Mouse (Mus musculus) liver, embryonic 16.5 days (tissue): ENCODE results near the gene Mcam. TPM values are rescaled to one million over a fixed set of nuclear protein-coding genes. Genes with fewer than 3 reads are reported as not detected.

ENCODE experiments used
- ATAC-seq: fragments of 200-750 bp; cut with Nextera tagmentation; 2 replicates; pipeline ENCODE4 v1.8.0; 2017; ENCODE audit warnings: low read depth, mild to moderate bottlenecking, moderate number of reproducible peaks, moderate library complexity
- H3K27ac ChIP-seq: fragments of 300-500 bp; sonication (generic); 2 replicates; pipeline ENCODE4 v1.5.1; 2014; ENCODE audit warnings: mild to moderate bottlenecking, low read length
- H3K27me3 ChIP-seq: fragments of 300-500 bp; sonication (generic); 2 replicates; pipeline ENCODE4 v1.6.1; 2014; ENCODE audit warnings: low read depth, low read length, mixed read lengths; ENCODE audit not compliant: control insufficient read depth, insufficient read depth
- H3K36me3 ChIP-seq: fragments of 300-500 bp; sonication (generic); 2 replicates; pipeline ENCODE4 v1.6.1; 2014; ENCODE audit warnings: mild to moderate bottlenecking; ENCODE audit not compliant: control insufficient read depth, insufficient read depth
- H3K4me1 ChIP-seq: fragments of 300-500 bp; sonication (generic); 2 replicates; pipeline ENCODE4 v1.6.1; 2014; ENCODE audit warnings: low read depth, low read length, mixed read lengths; ENCODE audit not compliant: control insufficient read depth
- H3K4me2 ChIP-seq: fragments of 300-500 bp; sonication (generic); 2 replicates; pipeline ENCODE4 v1.6.1; 2014; ENCODE audit warnings: low read depth, low read length, mixed read lengths
- H3K4me3 ChIP-seq: fragments of 300-500 bp; sonication (generic); 2 replicates; pipeline ENCODE4 v1.5.1; 2014; ENCODE audit warnings: low read depth, mild to moderate bottlenecking, low read length
- H3K9ac ChIP-seq: fragments of 300-500 bp; sonication (generic); 2 replicates; pipeline ENCODE4 v1.6.1; 2014; ENCODE audit warnings: low read depth, low read length
- H3K9me3 ChIP-seq: fragments of 300-500 bp; sonication (generic); replicated peaks from 2 replicates; pipeline ENCODE4 v1.6.1; 2016; ENCODE audit warnings: low read length; ENCODE audit not compliant: control insufficient read depth
- WGBS: fragments of 180-500 bp; shearing (Covaris S2); extraction: QIAGEN DNeasy Blood & Tissue Kit; methylation state at CpG from one replicate; pipeline ENCODE4 v1.1.7; 2014; ENCODE audit not compliant: insufficient replicate concordance; 5-methylcytosine and 5-hydroxymethylcytosine counted together
- polyA plus RNA-seq: library from polyadenylated mRNA; unstranded; fragments of >200 nt; fragmentation: Nextera tagmentation; extraction: Ambion mirVana; gene quantifications from 2 replicates; pipeline ENCODE4 v1.2.1, GENCODE M21; 2015

The Mcam gene
- polyA plus RNA-seq, 1 experiment from 2014 or later: 5.6 TPM

DNA sequence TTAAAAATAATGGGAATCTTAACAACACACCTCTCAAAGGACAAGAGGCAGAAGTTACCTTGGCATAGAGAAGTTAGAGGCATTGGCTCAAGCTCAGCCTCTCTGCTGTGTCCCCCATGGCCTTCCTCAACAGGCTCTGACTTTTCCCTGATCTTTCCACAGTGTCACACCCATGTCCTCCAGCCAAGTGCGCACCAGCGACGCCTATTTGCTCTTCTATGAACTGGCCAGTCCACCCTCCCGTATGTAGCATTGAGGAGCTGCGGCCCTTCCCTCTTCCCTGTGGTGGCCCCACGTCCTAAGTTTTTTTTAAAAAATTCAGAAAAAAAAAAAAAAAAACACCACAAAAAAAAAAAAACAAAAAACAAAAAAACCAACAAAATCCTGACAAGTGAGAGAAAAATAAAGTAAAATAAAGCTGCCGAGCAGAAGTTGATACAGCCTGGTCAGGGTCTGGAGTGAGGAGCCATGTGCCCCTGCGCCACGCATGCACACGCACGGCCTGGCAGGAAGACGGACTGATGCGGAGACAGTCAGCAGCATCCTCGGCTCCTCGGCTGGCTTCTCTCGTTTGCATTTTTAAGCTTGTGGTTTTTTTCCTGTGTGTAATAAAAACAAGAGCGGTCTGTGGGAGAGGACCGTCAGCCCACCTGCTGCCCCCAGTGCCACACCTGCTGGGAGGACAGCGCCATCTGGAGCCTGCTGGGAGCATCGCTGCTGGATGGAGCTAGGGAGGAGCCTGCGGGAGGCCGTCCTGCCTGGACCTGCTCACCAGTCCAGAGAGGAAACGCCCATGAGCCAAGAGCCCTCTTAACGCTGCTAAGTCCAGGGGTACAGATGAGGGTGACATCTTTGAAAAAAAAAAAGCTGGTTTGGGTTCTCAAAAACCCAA, 40.4 kb upstream of the Mcam start:
- Histone ChIP-seq H3K36me3 (no peaks in the 10 kb centered on the region), H3K27me3 (no peaks in the 10 kb centered on the region), H3K9ac (no peak overlapping the region), H3K27ac (no peak overlapping the region), H3K9me3 (no peaks in the 10 kb centered on the region), H3K4me2 (no peak overlapping the region), H3K4me3 (no peak overlapping the region), H3K4me1 (peaks cover 3% of the 10 kb centered on the region; the same call in 1 of the 2 replicates)
- WGBS: 48% methylated on average over 24 of the region's 24 CpGs
- ATAC-seq: peak; percentile 58

DNA sequence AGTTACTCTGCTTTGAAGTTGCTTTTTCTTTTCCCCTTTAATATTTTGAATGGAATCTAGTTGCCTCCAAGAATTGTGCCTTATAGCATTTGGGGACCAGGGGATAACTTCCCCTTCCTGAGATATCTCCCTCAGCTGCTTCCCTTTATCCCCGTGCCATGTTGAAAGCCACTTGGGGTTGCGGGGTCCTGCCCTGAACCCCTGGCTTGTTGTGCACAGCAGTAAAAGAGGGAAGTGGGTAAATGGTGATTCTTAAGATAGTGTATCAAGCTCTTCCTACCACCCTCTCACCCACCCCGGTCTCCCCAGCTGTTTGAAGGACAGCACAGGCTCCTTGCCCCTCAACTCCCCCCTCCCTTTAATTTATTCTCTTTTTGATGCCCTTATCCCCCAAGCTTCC, 39.5 kb upstream of the Mcam start:
- Histone ChIP-seq H3K36me3 (no peaks in the 10 kb centered on the region), H3K27me3 (no peaks in the 10 kb centered on the region), H3K9ac (no peak overlapping the region), H3K4me2 (no peak overlapping the region), H3K4me1 (peaks cover 3% of the 10 kb centered on the region; the same call in 1 of the 2 replicates), H3K4me3 (no peak overlapping the region), H3K9me3 (no peaks in the 10 kb centered on the region), H3K27ac (no peak overlapping the region)
- no peak for ATAC-seq
- WGBS: 31% methylated on average over 3 of the region's 3 CpGs

DNA sequence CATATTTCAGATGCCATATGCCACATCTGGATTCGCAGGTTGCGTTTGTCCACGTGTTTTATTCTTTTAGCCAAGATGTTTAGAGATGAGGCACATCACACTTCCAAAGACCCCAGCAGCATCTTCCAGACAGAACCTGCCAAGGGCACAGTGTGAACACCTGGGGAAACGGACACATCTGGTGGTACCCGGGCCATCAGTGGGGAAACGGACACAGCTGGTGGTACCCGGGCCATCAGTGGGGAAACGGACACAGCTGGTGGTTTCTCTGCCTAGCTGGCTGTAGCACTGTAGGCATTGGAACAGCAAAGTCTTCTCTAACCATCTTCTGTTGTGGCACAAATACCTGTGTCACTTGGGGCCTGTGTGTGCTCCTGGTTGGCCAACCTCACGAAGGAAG, 38.5 kb upstream of the Mcam start:
- 75% methylated on average over 9 of the region's 9 CpGs for WGBS
- Histone ChIP-seq H3K4me1 (peaks cover 3% of the 10 kb centered on the region; the same call in 1 of the 2 replicates), H3K4me2 (no peak overlapping the region), H3K36me3 (no peaks in the 10 kb centered on the region), H3K9me3 (no peaks in the 10 kb centered on the region), H3K27ac (no peak overlapping the region), H3K27me3 (no peaks in the 10 kb centered on the region), H3K9ac (no peak overlapping the region), H3K4me3 (no peak overlapping the region)
- ATAC-seq: no peak

DNA sequence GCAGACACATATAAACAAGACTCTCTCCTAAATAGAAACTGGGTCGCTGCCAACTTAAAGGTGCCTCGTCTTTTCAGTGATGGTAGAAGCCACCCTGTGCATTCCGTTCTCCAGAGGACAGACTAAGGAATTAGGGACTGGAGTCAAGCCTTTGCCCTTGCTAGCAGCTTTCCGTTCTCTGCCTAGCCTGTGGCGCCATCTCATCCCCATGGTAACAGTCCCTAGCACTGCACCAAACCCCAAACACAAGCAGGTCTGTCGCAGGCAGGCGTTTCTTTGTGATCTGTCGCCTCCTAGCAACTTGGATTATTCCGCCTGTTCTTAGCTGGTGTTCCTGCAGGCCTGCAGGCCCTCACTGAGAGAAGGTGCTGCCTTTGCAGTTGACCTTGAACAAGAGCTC, 37.7 kb upstream of the Mcam start:
- WGBS: 58% methylated on average over 9 of the region's 9 CpGs
- no peak for ATAC-seq

DNA sequence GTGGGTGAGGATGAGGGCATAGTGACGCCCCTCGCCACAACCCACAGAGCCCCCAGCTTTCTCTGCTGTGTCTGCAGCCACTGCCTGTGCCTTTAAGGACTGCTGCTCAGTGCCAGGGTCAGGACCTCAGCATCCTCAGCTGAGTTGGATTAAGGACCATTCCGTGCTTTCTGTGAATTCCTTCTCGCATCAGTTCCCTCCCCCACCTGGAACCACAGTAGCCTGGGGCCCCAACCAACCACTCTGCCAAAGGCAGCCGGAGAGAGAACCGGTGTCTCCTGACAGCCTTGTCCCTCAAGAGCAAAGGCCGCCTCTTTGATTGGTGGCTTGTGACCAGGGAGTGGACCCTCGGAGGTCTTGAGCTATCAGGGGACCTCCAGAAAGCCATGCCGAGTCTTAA, 32.8 kb upstream of the Mcam start, which contains the start of gene Mfrp:
Mfrp (plus strand) TSS at position 240 of the 400 bp plus-strand sequence.
- WGBS: 78% methylated on average over 9 of the region's 9 CpGs
- Histone ChIP-seq H3K9me3 (no peaks in the 10 kb centered on the region), H3K4me1 (no peaks in the 10 kb centered on the region), H3K9ac (no peak within 1 kb of the TSS), H3K4me2 (no peak within 1 kb of the TSS), H3K27me3 (no peaks in the 10 kb centered on the region), H3K4me3 (no peak within 1 kb of the TSS), H3K36me3 (no peaks in the 10 kb centered on the region), H3K27ac (no peak within 1 kb of the TSS)
- no peak for ATAC-seq

More for the DNA sequence above, 37.7 kb upstream of the Mcam start:
- Histone ChIP-seq H3K4me3 (no peak overlapping the region), H3K4me2 (no peak overlapping the region), H3K27ac (no peak overlapping the region), H3K27me3 (no peaks in the 10 kb centered on the region), H3K9ac (no peak overlapping the region), H3K4me1 (peaks cover 3% of the 10 kb centered on the region; the same call in 1 of the 2 replicates), H3K9me3 (no peaks in the 10 kb centered on the region), H3K36me3 (no peaks in the 10 kb centered on the region)

DNA sequence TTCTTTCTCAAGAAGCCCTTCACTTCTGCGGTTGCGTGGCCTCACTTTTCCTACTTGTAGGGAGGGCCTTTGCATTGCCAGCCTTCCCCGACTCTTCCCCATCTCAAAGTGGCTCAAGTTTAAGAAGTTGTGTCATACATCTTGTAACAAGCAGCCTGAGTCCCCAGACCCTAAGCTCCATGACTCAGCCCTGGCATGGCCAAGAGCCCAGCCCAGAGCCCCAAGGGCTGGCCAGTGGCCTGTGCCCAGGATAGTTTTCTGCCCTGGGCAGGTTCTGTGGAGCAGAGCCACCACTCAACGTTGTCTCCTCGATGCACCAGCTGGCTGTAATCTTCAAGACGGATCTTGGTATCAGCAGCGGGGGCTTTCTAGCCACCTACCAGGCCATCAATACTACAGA, 29.4 kb upstream of the Mcam start:
- Histone ChIP-seq H3K4me2 (no peak overlapping the region), H3K36me3 (peaks cover 11% of the 10 kb centered on the region), H3K27ac (no peak overlapping the region), H3K4me3 (no peak overlapping the region), H3K27me3 (no peaks in the 10 kb centered on the region), H3K9me3 (no peaks in the 10 kb centered on the region), H3K4me1 (peaks cover 22% of the 10 kb centered on the region), H3K9ac (no peak overlapping the region)
- no peak for ATAC-seq
- 78% methylated on average over 7 of the region's 7 CpGs for WGBS

DNA sequence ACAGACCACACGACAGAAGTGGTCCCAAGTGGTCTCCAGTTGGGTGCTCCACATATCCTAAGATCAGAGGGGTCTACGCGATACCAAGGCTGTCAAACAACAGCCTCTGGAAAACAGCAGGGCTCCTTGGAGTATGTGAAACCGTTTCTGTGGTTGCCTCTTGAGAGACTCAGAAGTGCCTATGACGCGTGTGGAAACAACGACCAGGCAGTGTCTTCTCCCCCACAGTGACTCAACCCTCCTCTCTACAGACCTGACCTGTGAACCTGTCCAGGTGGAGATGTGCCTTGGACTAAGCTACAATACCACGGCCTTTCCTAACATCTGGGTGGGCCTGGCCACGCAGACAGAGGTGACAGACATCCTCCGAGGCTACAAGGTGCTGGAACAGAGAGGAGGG, 28.5 kb upstream of the Mcam start:
- H3K27me3 ChIP-seq: no peaks in the 10 kb centered on the region
- no peak overlapping the region for H3K27ac ChIP-seq
- H3K4me1 ChIP-seq: peaks cover 29% of the 10 kb centered on the region
- H3K9ac ChIP-seq: no peak overlapping the region
- H3K4me3 ChIP-seq: no peak overlapping the region
- peaks cover 13% of the 10 kb centered on the region for H3K36me3 ChIP-seq
- no peak overlapping the region for H3K4me2 ChIP-seq
- H3K9me3 ChIP-seq: no peaks in the 10 kb centered on the region
- ATAC-seq: no peak
- WGBS: 84% methylated on average over 10 of the region's 10 CpGs

DNA sequence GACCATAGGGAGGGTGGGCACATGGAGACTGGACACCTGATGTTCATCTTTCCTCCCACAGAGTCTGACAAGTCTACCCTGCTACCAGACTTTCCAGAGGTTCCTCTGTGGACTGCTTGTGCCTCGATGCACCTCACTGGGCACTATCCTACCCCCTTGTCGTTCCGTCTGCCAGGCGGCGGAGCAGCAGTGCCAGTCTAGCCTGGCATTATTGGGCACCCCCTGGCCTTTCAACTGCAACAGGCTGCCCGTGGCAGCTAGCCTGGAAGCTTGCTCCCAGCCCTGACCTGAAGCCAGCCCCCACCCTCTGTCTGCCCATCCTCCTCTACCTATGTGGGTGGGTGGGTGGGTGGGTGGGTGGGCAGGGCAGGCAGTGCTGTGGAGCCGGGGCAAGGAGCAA, 28.1 kb upstream of the Mcam start:
- no peak overlapping the region for H3K4me2 ChIP-seq
- H3K9me3 ChIP-seq: no peaks in the 10 kb centered on the region
- H3K4me3 ChIP-seq: no peak overlapping the region
- H3K4me1 ChIP-seq: peaks cover 29% of the 10 kb centered on the region
- no peak overlapping the region for H3K27ac ChIP-seq
- no peaks in the 10 kb centered on the region for H3K27me3 ChIP-seq
- no peak overlapping the region for H3K9ac ChIP-seq
- peaks cover 13% of the 10 kb centered on the region for H3K36me3 ChIP-seq
- 87% methylated on average over 7 of the region's 7 CpGs for WGBS
- ATAC-seq: no peak

DNA sequence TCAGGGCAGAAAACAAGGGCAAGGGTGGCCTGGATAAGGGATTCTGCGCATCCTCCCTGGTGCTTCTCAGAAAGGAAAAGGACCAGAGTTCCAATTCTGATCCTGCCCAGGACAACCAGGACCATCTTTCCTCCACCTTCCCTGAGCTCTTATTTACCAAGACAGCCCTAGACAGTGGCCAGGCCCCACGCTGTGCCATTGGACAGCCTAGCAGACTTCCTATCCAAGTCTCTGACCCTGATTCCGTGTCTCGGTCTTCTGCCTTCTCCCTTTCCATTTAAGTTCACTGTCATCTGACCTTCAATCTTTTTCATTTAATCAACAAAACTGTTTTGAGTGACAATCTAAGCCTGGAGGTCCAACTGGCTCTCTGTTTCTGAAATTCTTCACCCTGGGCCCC, 27.7 kb upstream of the Mcam start:
- Histone ChIP-seq H3K27me3 (no peaks in the 10 kb centered on the region), H3K4me3 (no peak overlapping the region), H3K4me2 (no peak overlapping the region), H3K27ac (no peak overlapping the region), H3K9me3 (no peaks in the 10 kb centered on the region), H3K36me3 (peaks cover 13% of the 10 kb centered on the region), H3K4me1 (peaks cover 29% of the 10 kb centered on the region), H3K9ac (no peak overlapping the region)
- ATAC-seq: no peak
- WGBS: 82% methylated on average over 4 of the region's 4 CpGs
